Mouse (Mus musculus) ES-Bruce4 (cell line): ENCODE measurements around the gene Rarg. TPM values are rescaled to one million over a fixed set of nuclear protein-coding genes. Genes with fewer than 3 reads are reported as not detected.

Experiments
- H3K27ac ChIP-seq: 2 replicates; pipeline ENCODE4 v1.5.1; 2012; ENCODE audit warnings: low read length, inconsistent platforms; ENCODE audit not compliant: insufficient read depth
- H3K27me3 ChIP-seq: 2 replicates; pipeline ENCODE4 v1.6.1; 2012; ENCODE audit warnings: mild to moderate bottlenecking, low read length, inconsistent platforms; ENCODE audit not compliant: control insufficient read depth, poor library complexity, insufficient read depth, severe bottlenecking
- H3K36me3 ChIP-seq: 2 replicates; pipeline ENCODE4 v1.6.1; 2012; ENCODE audit warnings: inconsistent platforms, mild to moderate bottlenecking, low read length, moderate library complexity; ENCODE audit not compliant: control insufficient read depth, poor library complexity, insufficient read depth, severe bottlenecking
- H3K4me1 ChIP-seq: one replicate; pipeline ENCODE4 v1.8.1; 2011; ENCODE audit warnings: low read length; ENCODE audit not compliant: control insufficient read depth, insufficient read depth
- H3K4me3 ChIP-seq: 2 replicates; pipeline ENCODE4 v1.5.1; 2011; ENCODE audit warnings: low read depth, mild to moderate bottlenecking, low read length
- H3K9ac ChIP-seq: 2 replicates; pipeline ENCODE4 v1.6.1; 2012; ENCODE audit warnings: low read depth, mild to moderate bottlenecking, inconsistent platforms; ENCODE audit not compliant: poor library complexity, severe bottlenecking
- H3K9me3 ChIP-seq: replicated peaks from 2 replicates; pipeline ENCODE4 v1.6.1; 2012; ENCODE audit warnings: mild to moderate bottlenecking, low read length, inconsistent platforms; ENCODE audit not compliant: control insufficient read depth, poor library complexity, insufficient read depth, severe bottlenecking
- CTCF ChIP-seq: IDR thresholded peaks from one replicate; pipeline ENCODE4 v1.8.1; 2011; ENCODE audit warnings: low read depth, low read length
- EP300 ChIP-seq: IDR thresholded peaks from 2 replicates; pipeline ENCODE4 v1.6.1; 2011; ENCODE audit warnings: low read depth, low read length; ENCODE audit not compliant: insufficient read depth
- POLR2A ChIP-seq: IDR thresholded peaks from one replicate; pipeline ENCODE4 v1.8.1; 2011; ENCODE audit warnings: low read length; ENCODE audit not compliant: insufficient read depth
- polyA plus RNA-seq: library from polyadenylated mRNA; stranded (reverse); fragments of >200 nt; gene quantifications from 2 replicates; pipeline ENCODE4 v1.2.4, GENCODE M21; 2011; ENCODE audit warnings: low read depth; ENCODE audit not compliant: missing spikeins, insufficient read depth, insufficient read length

The Rarg gene
- polyA plus RNA-seq, 1 experiment: 42.7 TPM

DNA sequence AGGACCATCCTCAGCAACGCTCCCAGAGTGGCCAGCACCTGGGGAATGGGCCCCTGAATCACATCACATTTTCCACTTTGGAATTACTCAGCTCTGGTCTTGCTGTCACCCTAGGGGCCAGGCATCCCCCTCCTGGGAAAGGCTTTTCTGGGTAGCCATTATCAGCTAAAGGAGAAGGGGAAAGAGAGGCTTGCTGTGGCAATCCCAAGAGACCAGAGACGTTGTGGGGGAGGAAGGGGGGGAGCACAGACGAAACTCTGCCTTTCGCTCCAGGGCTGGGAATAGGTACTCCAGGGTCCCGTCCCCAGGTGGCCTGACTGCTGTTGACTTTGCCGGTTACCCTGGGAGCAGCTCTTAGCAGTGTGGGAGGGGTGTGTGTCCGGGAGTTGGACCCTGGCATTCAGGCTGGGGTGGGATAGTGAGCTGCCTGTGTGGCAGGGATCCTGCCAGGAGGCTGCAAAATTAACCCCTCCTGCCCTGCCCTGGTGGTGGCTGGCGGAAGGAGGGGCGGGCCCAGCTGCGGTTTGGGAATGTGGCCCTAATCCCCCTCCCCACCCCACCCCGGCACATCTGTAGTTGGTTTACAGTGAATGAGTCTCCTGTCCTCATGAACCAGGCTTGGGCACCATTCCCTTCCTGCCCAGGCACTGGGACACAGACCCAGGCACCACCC is 1.4 kb upstream of the Rarg start:
- Histone ChIP-seq H3K36me3 (no peaks in the 10 kb centered on the region), H3K9me3 (no peaks in the 10 kb centered on the region), H3K4me3 (peak overlapping the region; percentile 20), H3K27me3 (no peaks in the 10 kb centered on the region), H3K4me1 (peaks cover 6% of the 10 kb centered on the region), H3K27ac (peak overlapping the region; percentile 60), H3K9ac (peak overlapping the region; percentile 38; the same call in 1 of the 2 replicates)
- TF ChIP-seq CTCF (no peak), POLR2A (no peak), EP300 (no peak)

DNA sequence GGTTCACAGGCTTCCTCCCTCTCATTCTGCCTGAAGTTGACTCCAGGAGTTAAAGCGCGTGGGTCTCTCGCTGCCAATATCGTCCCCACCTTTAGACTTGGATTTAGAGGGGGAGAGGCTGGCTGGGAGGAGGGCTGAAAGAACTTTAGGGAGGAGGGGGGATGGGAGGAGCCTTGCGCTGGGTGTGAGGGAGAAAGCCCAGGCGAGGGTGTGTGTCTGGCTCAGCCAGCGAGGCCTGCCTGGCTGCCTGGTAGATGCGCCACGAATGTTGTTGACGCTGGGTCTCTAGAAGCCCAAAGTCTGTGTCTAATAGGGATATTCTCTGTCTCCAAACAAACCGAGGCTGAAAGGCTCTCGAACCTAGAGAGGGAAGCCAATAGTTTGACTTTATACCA is 756 bp upstream of the Rarg start:
- Histone ChIP-seq H3K4me1 (peaks cover 6% of the 10 kb centered on the region), H3K27me3 (no peaks in the 10 kb centered on the region), H3K9me3 (no peaks in the 10 kb centered on the region), H3K36me3 (no peaks in the 10 kb centered on the region), H3K27ac (peak overlapping the region; percentile 60), H3K9ac (peak overlapping the region; percentile 95), H3K4me3 (peak overlapping the region; percentile 68)
- TF ChIP-seq EP300 (0 out of 2 replicates have a peak, but pooled peaks have one; percentile 40), CTCF (no peak), POLR2A (peak; percentile 56)

DNA sequence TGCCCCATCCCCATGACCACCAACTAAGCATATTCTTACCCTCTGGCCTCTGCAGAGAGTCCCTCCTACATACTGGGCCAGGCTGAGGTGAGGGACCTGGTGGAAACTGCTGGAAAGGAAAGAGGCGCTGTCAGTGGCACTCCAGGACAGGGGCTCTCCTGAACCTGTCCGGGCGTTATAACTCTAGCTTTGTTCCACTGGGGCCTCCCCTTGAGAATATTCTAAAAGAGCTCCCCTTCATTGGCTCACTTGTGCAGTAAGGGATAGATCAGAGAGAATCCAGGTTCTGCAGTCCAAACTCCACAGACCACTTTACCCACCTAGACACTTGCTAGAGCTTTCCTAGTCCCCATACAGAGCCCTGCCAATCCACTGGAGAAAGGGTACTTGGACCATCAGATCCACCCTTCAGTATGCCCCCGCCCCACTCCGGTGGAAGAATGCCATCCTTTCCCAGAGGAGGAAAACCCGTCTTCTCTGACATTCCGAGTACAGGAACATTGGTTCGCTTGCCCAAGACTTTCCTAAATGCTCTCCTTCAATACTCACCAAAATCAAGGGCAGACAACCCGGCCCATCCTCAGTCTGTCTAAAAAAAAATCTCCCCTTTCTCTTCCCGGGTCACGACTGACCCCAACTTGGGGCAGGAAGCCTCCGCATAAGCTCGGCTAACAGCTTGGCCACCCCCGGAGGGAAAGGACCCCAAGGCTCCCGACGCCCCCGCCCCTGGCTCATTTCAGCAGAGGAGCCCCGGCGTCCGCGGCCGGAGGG is 701 bp downstream of the Rarg start:
- H3K9ac ChIP-seq: peak overlapping the region; percentile 95
- peak overlapping the region; percentile 74 for H3K4me3 ChIP-seq
- TF ChIP-seq EP300 (no peak), CTCF (no peak), POLR2A (no peak)
- H3K36me3 ChIP-seq: no peaks in the 10 kb centered on the region
- H3K27ac ChIP-seq: no peak overlapping the region; the same call in 1 of the 2 replicates
- peaks cover 13% of the 10 kb centered on the region for H3K4me1 ChIP-seq
- H3K27me3 ChIP-seq: no peaks in the 10 kb centered on the region
- H3K9me3 ChIP-seq: no peaks in the 10 kb centered on the region

DNA sequence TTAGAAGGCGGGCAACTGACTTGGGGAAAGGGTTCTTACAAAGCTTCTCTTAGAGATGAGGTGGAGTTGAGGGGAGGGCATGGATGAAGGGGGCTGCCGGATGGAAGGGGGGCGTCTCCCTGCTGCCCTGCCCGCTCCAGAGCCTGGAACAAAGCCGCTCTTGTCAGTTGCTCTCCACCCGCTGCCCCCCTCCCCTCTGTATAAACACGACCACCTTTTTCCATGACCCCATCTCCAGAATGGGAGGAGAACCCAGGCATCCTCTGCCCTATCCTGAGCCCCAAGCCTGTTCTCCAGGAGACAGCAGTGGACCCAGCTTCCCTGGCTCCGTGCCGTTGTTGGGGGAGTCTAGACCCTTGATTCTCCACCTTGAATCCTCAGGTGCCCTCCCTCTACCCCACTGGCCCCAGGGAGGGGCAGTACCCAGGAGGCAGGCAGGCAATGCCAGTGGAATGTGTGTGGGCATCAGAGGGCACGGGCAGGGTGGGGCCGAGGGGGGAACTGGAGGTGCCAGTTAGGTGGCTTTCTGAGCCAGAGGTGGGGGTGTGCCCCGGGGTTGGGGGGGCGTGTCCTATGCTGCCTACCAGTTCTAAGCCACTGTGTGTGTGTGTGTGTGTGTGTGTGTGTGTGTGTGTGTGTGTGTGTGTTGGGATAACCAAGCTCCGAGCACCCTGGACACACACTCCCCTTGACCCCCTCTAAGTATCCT is 1.6 kb downstream of the Rarg start:
- Histone ChIP-seq H3K9ac (peak overlapping the region; percentile 95), H3K4me3 (no peak overlapping the region), H3K27ac (no peak overlapping the region), H3K36me3 (no peaks in the 10 kb centered on the region), H3K4me1 (peaks cover 17% of the 10 kb centered on the region), H3K9me3 (no peaks in the 10 kb centered on the region), H3K27me3 (no peaks in the 10 kb centered on the region)
- TF ChIP-seq CTCF: no peak
- no peak for TF ChIP-seq POLR2A
- TF ChIP-seq EP300: no peak

DNA sequence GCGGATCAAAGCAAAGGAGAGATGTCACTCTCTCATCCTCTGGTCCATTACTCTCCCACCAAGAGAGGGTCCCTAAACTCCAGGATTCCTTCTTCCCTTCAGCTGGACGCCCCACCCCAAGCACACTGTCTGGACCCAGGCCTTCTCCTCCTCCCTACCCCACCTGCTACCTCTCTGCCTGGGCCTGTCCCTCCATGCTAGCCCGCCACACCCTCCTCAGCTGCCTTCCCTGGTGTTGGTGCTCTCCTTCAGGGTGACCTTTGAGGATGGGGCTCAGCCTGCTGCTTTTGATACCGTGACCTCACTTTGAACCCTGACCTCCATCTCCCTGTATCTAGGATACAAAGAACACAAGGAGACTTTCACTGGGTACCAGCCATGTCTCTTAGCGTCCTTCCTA is 6.8 kb downstream of the Rarg start:
- Histone ChIP-seq H3K27ac (peak overlapping the region; percentile 90), H3K9me3 (no peaks in the 10 kb centered on the region), H3K36me3 (no peaks in the 10 kb centered on the region), H3K4me1 (peaks cover 16% of the 10 kb centered on the region), H3K27me3 (no peaks in the 10 kb centered on the region), H3K9ac (0 out of 2 replicates have a peak overlapping the region, but pooled peaks have one; percentile 84), H3K4me3 (no peak overlapping the region)
- TF ChIP-seq EP300: peak; percentile 99
- TF ChIP-seq CTCF: no peak
- peak; percentile 20 for TF ChIP-seq POLR2A
